Mouse (Mus musculus) small intestine, adult 2 months (tissue): ENCODE measurements around the gene Slc20a1.

Experiments
- CTCF ChIP-seq: fragments of 200-500 bp; IDR thresholded peaks from 2 replicates; pipeline ENCODE4 v1.5.1; 2012; ENCODE audit warnings: low read depth, mild to moderate bottlenecking, control low read depth, inconsistent platforms, low read length, moderate library complexity, mixed read lengths; ENCODE audit not compliant: insufficient replicate concordance, insufficient read length; ENCODE audit errors: extremely low read depth
- POLR2A ChIP-seq: fragments of 200-500 bp; IDR thresholded peaks from 2 replicates; pipeline ENCODE4 v1.6.1; 2012; ENCODE audit warnings: low read depth, mild to moderate bottlenecking, control low read depth, inconsistent platforms, low read length, moderate library complexity

GRCm38 (mm10) chr2:129211255-129211654 lies 12.7 kb downstream of the Slc20a1 start:
- TF ChIP-seq CTCF, result no peak
- TF ChIP-seq POLR2A, result no peak
